9 mouse cellular contexts compared by ENCODE assay signal in genomic region chr13:48572127-48572526, GRCm38 (mm10). TPM values are rescaled to one million over a fixed set of nuclear protein-coding genes. Genes with fewer than 3 reads are reported as not detected.
DNase-seq lines count a peak whose midpoint lies in the region; ATAC-seq and TF ChIP-seq lines count a peak whose summit lies in the region.
"Had no signal": no experiment of that assay in that cellular context is flagged by ENCODE, and none has a peak within 500 bp of the region (broad histone marks: within the 10 kb centered on the region; RNA-seq: fewer than 3 reads in every experiment).

No protein-coding gene starts in this region.

- peak; percentile 14; the same call in 1 of the 2 replicates for TF ChIP-seq CTCF in G1E (IDR thresholded peaks at IDR 0.05; ENCODE audit: low read depth, low read length)
- peak; percentile 65 for TF ChIP-seq CTCF in bone marrow, adult 2 months (IDR thresholded peaks at IDR 0.05; ENCODE audit: control insufficient read depth, insufficient read depth, low read length)

- H3K4me3 ChIP-seq in liver, embryonic 12.5 days, result no peak overlapping the region
- H3K4me3 ChIP-seq in G1E (ENCODE audit: low read depth, low read length), result no peak overlapping the region
- H3K4me3 ChIP-seq in bone marrow, adult 2 months (replicated peaks; ENCODE audit: control insufficient read depth, low read depth, low read length), result no peak overlapping the region
- H3K4me3 ChIP-seq in liver, embryonic 13.5 days (replicated peaks), result no peak overlapping the region
- H3K4me3 ChIP-seq in midbrain, embryonic 10.5 days, result no peak overlapping the region

- no peak overlapping the region for H3K4me2 ChIP-seq in liver, embryonic 12.5 days
- H3K4me2 ChIP-seq in liver, embryonic 13.5 days, result no peak overlapping the region

- peaks cover 4% of the 10 kb centered on the region for H3K27me3 ChIP-seq in liver, embryonic 12.5 days (replicated peaks)
- H3K27me3 ChIP-seq in G1E (ENCODE audit: insufficient read depth, low read length), result peaks cover 16% of the 10 kb centered on the region
- H3K27me3 ChIP-seq in liver, embryonic 13.5 days, result no peaks in the 10 kb centered on the region
- no peaks in the 10 kb centered on the region for H3K27me3 ChIP-seq in splenic B cell, adult 2 months (ENCODE audit: control insufficient read depth, insufficient read depth, low read length, poor library complexity, severe bottlenecking)
- H3K27me3 ChIP-seq in midbrain, embryonic 10.5 days (ENCODE audit: low read depth, poor library complexity, severe bottlenecking), result no peaks in the 10 kb centered on the region

- TF ChIP-seq POLR2A in bone marrow, adult 2 months (IDR thresholded peaks at IDR 0.05; ENCODE audit: borderline replicate concordance, control insufficient read depth, low read depth, low read length), result no peak

- DNase-seq in liver (peak; percentile 37), G1E (ENCODE audit: low spot score) (no peak)
- peak; percentile 32 for DNase-seq in gastrocnemius, postnatal 10 days
- peak; percentile 24 for DNase-seq in liver, embryonic 13.5 days
- peak; percentile 82 for DNase-seq in splenic B cell, adult 2 months (ENCODE audit: low read depth, low spot score)
- no peak for DNase-seq in midbrain, embryonic 10.5 days (ENCODE audit: low spot score)

- WGBS in liver, embryonic 12.5 days (ENCODE audit: insufficient replicate concordance), result 25% methylated on average over 1 of the region's 1 CpGs
- 11% methylated on average over 1 of the region's 1 CpGs for WGBS in bone marrow, adult 2 months
- WGBS in liver, embryonic 13.5 days (ENCODE audit: insufficient replicate concordance), result 26% methylated on average over 1 of the region's 1 CpGs
- 82% methylated on average over 1 of the region's 1 CpGs for WGBS in midbrain, embryonic 10.5 days

- ATAC-seq in liver, embryonic 12.5 days, result no peak
- ATAC-seq in G1E (ENCODE audit: extremely low read depth, insufficient number of reproducible peaks, low FRiP score, poor library complexity, severe bottlenecking), result peak; percentile 68; the same call in 1 of the 2 replicates
- no peak for ATAC-seq in liver, embryonic 13.5 days (ENCODE audit: low read depth)

- no peak overlapping the region for H3K9ac ChIP-seq in liver, embryonic 12.5 days
- H3K9ac ChIP-seq in liver, embryonic 13.5 days, result no peak overlapping the region

- H3K9me3 ChIP-seq in liver, embryonic 12.5 days (replicated peaks), result no peaks in the 10 kb centered on the region
- H3K9me3 ChIP-seq in G1E (replicated peaks), result no peaks in the 10 kb centered on the region
- no peaks in the 10 kb centered on the region for H3K9me3 ChIP-seq in liver, embryonic 13.5 days (replicated peaks)
- H3K9me3 ChIP-seq in midbrain, embryonic 10.5 days (replicated peaks), result no peaks in the 10 kb centered on the region

- no peaks in the 10 kb centered on the region for H3K36me3 ChIP-seq in liver, embryonic 12.5 days
- no peaks in the 10 kb centered on the region for H3K36me3 ChIP-seq in G1E (replicated peaks)
- H3K36me3 ChIP-seq in liver, embryonic 13.5 days, result no peaks in the 10 kb centered on the region
- no peaks in the 10 kb centered on the region for H3K36me3 ChIP-seq in splenic B cell, adult 2 months (ENCODE audit: control insufficient read depth, insufficient read depth, low read length, poor library complexity, severe bottlenecking)
- no peaks in the 10 kb centered on the region for H3K36me3 ChIP-seq in midbrain, embryonic 10.5 days

- H3K4me1 ChIP-seq in liver, embryonic 12.5 days, result no peaks in the 10 kb centered on the region
- H3K4me1 ChIP-seq in G1E (ENCODE audit: insufficient read depth, low read depth, low read length), result peaks cover 4% of the 10 kb centered on the region; the same call in 1 of the 2 replicates
- H3K4me1 ChIP-seq in bone marrow, adult 2 months (ENCODE audit: control insufficient read depth, insufficient read depth, low read length), result no peaks in the 10 kb centered on the region; the same call in 1 of the 2 replicates
- no peaks in the 10 kb centered on the region for H3K4me1 ChIP-seq in liver, embryonic 13.5 days (replicated peaks)
- H3K4me1 ChIP-seq in midbrain, embryonic 10.5 days, result peaks cover 13% of the 10 kb centered on the region

- no peak overlapping the region for H3K27ac ChIP-seq in liver, embryonic 12.5 days
- H3K27ac ChIP-seq in bone marrow, adult 2 months (ENCODE audit: control insufficient read depth, insufficient read depth, low read depth, low read length, poor library complexity), result no peak overlapping the region
- no peak overlapping the region for H3K27ac ChIP-seq in liver, embryonic 13.5 days
- no peak overlapping the region for H3K27ac ChIP-seq in midbrain, embryonic 10.5 days (replicated peaks)
- H3K27ac ChIP-seq: macrophage had no signal

RNA-seq across cellular contexts. Expression of gene Ptpdc1, which starts 53.3 kb away (rescaled TPM):
- polyA plus RNA-seq in liver, embryonic 12.5 days (2016; fragmentation: Nextera tagmentation; extraction: Ambion mirVana), result 1.2 and 1.4 TPM in 2 replicates
- total RNA-seq in G1E (2014; fragmentation: Nextera tagmentation), result not detected in 2 replicates
- total RNA-seq in G1E (2017), result 0.06 and 0.11 TPM in 2 replicates
- not detected in 2 replicates for polyA plus RNA-seq in G1E (2012)
- polyA plus RNA-seq in bone marrow, adult 2 months (2011; ENCODE audit: insufficient read depth, insufficient read length, low replicate concordance, missing spikeins), result 1.1 and 5.8 TPM in 2 replicates
- total RNA-seq in gastrocnemius, postnatal 10 days (2021), result 10 to 100 TPM in 1 of 2 experiments, 1 to 10 TPM in 1; 8.1 to 10.4 TPM
- polyA plus RNA-seq in liver, embryonic 13.5 days (2015; fragmentation: Nextera tagmentation; extraction: Ambion mirVana), result 0.53 TPM in 2 replicates
- polyA plus RNA-seq in midbrain, embryonic 10.5 days (2016; fragmentation: Nextera tagmentation; extraction: Ambion mirVana), result 11.0 and 13.8 TPM in 2 replicates

RNA-seq across cellular contexts. Expression of gene A830005F24Rik, which starts 58.8 kb away (rescaled TPM):
- polyA plus RNA-seq in liver, embryonic 12.5 days (2016; fragmentation: Nextera tagmentation; extraction: Ambion mirVana), result 0.32 and 0.35 TPM in 2 replicates
- total RNA-seq in G1E (2014; fragmentation: Nextera tagmentation), result not detected in 2 replicates
- 0.33 and 1.3 TPM in 2 replicates for total RNA-seq in G1E (2017)
- polyA plus RNA-seq in G1E (2012), result 0.20 and 0.22 TPM in 2 replicates
- polyA plus RNA-seq in bone marrow, adult 2 months (2011; ENCODE audit: insufficient read depth, insufficient read length, low replicate concordance, missing spikeins), result not detected in 2 replicates
- total RNA-seq in gastrocnemius, postnatal 10 days (2021), result not detected
- 0.43 and 0.67 TPM in 2 replicates for polyA plus RNA-seq in liver, embryonic 13.5 days (2015; fragmentation: Nextera tagmentation; extraction: Ambion mirVana)
- 2.1 and 3.1 TPM in 2 replicates for polyA plus RNA-seq in midbrain, embryonic 10.5 days (2016; fragmentation: Nextera tagmentation; extraction: Ambion mirVana)
- polyA plus RNA-seq: macrophage had no signal

RNA-seq across cellular contexts. Expression of gene Zfp169, which starts 58.9 kb away (rescaled TPM):
- 1.6 and 2.5 TPM in 2 replicates for polyA plus RNA-seq in liver, embryonic 12.5 days (2016; fragmentation: Nextera tagmentation; extraction: Ambion mirVana)
- total RNA-seq in G1E (2014; fragmentation: Nextera tagmentation), result 23.9 and 29.5 TPM in 2 replicates
- total RNA-seq in G1E (2017), result 16.2 and 16.7 TPM in 2 replicates
- polyA plus RNA-seq in G1E (2012), result 0.35 and 0.62 TPM in 2 replicates
- polyA plus RNA-seq in bone marrow, adult 2 months (2011; ENCODE audit: insufficient read depth, insufficient read length, low replicate concordance, missing spikeins), result 1.4 and 3.3 TPM in 2 replicates
- total RNA-seq in gastrocnemius, postnatal 10 days (2021), result 1 to 10 TPM; 2.8 to 3.1 TPM
- polyA plus RNA-seq in liver, embryonic 13.5 days (2015; fragmentation: Nextera tagmentation; extraction: Ambion mirVana), result 0.70 and 0.92 TPM in 2 replicates
- polyA plus RNA-seq in midbrain, embryonic 10.5 days (2016; fragmentation: Nextera tagmentation; extraction: Ambion mirVana), result 4.7 TPM in 2 replicates

Comparison
In these comparisons a context has a peak if more than half of its experiments do, and no peak if none do; other contexts are left out.
1. DNase-seq: peak in liver (single experiment), gastrocnemius, postnatal 10 days (single experiment), liver, embryonic 13.5 days (single experiment) and splenic B cell, adult 2 months (single experiment); none in G1E (single experiment) and midbrain, embryonic 10.5 days (single experiment).